Mouse (Mus musculus): ENCODE results near the gene Tomm6.

The Tomm6 gene

DNA sequence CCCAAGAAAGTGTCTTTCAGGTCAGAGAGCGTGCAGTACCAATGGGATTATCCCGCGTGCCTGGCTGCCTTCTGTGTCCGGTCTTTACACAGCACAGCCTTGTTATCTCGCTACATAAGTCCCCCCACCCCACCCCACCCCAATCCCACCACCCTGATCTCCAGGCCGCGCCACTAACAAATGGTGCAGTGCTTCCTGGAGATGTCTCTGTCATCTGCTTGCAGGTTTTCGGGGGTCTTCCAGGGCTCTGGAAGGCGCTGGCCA lies at the start of gene Tomm6:
Tomm6 (minus strand) TSS at position 43 of the 264 bp plus-strand sequence.
- DNase-seq = no peak

DNA sequence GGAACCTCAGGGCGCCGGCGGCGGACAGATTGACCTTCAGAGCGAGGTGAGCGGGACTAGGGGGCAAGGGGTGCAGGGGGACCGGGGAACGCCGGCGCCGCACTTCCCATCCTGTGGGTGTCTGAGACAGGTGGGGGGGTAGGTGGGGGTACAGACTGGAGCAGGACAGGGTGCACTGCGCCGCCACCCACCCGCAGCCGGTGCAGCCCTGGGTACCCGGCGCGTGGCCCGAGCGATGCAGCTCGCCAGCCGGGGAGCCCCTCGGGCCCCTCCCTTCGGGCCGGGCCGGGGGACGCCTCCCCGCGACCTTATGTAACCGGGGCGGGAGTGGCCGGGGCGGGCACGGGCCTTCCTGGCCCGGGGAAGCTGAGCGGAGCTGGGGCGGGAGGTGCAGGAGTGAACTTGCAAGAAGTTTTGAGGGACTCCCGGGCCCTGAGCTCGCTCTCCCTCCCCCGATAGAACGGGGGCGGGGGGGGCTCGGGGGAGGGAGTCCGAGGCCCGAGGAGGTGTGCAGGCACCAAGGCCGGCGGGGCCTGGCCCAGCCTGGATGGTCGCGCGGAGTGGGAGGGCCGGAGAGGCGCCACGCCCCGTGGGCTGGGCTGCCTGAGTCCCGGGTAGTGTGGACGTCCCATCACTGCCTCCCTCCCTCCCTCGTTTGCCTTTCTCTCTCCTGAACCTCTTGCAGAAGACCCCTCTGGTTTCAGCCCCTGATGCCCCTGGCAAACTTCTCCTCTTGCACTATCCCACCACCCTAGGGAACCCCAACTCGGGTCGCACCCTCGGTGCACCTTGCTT lies 49.3 kb upstream of the Tomm6 start:
- DNase-seq = peak; percentile 74

DNA sequence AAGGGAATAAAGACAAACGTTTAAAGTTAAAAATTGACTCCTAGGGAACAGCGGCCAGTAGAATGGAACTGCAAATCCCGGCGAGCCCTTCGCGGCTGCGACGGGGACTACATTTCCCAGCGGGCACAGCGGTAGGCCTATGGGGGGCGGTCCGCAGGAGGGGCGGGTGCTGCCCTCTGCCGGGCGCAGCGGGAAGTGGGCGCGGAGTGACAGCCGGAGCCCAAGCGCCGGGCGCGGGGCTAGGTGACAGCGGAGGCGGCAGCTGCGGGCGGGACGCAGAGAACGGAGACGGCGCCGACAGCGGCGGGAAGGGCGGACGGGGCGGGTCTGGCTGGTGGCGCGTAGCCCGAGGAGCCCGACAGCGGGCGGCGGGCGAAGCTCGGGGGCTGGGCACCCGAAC lies 48.7 kb upstream of the Tomm6 start, which contains the start of gene Tfeb:
Tfeb (plus strand) TSS at position 175 of the 400 bp plus-strand sequence.
- DNase-seq = peak; percentile 97

DNA sequence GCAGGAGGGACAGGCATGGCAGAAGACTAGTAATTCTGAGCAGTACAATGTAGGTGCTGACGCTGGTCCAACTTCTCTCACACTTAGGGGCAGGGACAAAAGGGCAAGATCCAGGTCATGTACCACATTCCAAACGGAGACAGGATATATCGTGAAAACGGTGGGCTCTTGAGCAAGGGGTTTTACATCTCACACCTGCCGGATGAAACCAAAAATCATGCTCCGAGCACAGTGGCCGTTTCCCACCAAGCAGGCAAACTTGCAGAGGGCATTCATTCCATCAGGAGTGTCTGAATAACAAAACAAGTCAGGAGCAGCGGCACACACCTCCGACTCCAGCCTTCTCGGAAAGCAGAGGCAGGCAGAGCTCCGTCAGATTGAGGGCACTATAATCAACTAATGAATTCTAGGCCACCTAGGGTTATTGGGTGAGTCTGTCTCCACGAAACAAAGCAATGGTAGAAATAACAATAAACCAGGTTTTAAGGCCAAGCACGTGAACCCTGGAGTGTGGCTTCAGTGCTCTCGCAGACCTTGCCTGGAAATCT lies 47.4 kb upstream of the Tomm6 start:
- DNase-seq = no peak

DNA sequence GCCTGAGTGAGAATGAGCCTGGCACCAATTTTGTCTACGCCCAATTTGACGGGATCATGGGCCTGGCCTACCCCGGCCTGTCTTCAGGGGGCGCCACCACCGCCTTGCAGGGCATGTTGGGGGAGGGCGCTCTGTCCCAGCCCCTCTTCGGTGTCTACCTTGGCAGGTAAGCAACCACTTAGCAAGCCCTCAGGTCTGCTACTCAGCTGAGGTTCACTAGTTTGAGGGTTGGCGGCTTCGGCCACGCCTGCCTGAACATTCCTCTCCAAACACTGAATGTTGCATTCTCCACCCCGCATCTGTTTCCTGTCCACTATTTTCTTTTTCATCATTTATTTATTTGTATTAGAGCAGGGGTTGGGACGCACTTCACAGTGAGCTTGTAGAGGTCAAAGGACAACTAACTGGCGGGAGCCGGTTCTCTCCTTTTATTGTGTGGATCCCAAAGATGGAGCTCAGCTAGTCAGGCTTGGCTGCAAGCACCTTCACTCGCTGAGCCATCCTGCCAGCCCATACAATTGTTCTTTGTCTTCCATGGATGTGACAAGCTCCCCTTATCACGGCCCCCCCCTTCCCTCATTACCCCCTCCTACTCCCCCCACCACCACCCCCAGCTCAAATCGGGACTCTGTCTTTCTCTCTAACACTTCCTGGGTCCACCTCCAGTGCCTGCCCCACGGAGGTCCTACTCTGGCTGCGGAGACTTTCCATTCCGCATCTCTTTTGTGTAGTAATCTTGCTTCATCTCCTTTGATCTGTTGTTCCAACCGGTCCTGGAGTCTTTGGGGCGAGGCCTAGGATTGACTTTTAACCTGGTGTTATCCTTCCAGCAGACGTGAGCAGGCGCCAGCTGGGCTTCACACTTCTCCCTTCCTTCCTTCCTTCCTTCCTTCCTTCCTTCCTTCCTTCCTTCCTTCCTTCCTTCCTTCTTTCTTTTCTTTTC lies 42.7 kb upstream of the Tomm6 start:
- no peak for DNase-seq

DNA sequence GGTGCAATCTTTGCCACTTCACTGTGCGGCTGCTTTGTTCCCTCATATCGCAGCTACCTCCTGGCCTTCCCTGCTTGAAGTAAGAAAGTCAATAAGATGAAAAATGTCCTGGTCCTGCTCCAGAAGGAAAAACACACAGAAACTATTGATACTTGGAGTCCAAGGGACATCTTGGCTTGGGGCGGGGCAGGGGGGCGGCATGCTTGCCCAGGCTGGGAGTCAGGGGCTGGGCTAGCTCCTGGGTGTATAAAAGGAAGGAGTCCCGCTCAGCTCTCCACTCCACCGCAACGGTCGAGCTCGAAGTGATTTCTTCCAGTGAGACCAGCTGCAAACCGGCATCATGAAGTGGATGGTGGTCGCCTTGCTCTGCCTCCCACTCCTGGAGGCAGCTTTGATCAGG lies 38.4 kb upstream of the Tomm6 start, which contains the start of gene Pgc:
Pgc (plus strand) TSS at position 277 of the 400 bp plus-strand sequence.
- DNase-seq = no peak

DNA sequence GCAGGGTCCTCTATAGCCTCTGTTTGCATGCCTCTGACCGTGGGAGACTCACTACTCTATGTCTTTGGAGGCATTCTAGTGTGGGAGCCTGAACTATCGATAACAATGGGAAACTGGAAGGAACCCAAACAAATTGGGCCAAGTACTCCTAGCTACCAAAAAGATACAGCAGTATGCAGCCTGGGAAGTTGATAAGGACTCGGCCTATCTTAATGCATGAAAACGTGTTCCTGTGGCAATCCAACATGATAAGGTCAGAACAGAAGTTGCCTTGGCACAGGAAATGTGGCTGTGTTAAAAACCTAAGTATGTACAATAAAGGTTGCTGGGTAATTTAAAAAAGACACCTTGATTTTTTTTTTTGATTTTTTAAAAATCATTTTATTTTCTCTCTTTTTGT lies 33.0 kb upstream of the Tomm6 start:
- no peak for DNase-seq

DNA sequence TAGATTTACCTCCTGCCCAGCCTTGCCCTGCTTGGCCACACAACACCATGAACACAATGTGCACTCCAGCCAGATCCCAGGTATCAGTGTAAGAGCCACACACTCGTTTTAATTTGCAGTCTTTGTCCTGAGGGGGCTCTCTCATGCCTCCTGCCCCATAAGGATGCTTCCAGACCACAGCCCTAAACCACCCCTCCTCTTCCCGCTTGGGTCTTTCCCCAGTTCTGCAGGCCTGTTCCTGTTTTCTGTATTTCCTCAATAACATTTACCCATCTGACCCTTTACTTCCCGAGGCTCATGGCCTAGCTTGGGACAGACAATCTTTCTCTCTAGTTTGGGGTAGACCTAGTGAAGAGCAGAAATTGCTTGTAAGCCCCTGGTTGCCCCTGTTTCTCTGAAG lies 26.9 kb upstream of the Tomm6 start:
- DNase-seq = no peak

DNA sequence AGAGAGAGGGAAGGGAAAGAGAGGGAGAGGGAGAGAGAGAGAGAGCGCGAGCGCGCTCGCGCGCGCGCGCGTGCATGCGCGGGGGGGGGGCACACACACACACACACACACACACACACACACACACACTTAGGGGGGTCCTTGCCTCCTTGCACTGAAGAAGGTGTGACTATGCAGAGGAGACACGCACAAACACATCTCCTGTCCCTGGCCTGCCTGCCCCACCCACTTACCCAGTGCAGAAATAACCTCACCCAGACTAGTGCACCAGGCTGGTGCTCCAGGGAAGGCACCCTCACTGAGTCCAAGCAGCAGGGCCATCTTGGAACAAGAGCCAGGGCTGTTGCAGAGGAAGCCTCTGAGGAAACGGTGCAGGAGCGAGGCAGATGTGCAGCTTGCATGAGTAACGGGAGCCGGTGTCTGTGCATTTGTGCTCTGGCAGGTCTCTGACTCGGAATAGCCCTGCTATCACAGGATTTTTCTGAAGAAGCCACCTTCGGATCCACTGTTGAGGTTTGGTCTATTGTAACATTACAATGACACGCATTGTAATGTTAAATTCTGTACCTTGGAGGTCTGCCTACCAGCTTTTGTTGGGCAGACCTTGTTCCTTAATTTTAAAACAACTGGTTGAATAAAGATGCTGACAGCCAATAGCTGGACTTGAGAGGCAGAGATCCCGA lies 24.8 kb upstream of the Tomm6 start:
- no peak for DNase-seq

DNA sequence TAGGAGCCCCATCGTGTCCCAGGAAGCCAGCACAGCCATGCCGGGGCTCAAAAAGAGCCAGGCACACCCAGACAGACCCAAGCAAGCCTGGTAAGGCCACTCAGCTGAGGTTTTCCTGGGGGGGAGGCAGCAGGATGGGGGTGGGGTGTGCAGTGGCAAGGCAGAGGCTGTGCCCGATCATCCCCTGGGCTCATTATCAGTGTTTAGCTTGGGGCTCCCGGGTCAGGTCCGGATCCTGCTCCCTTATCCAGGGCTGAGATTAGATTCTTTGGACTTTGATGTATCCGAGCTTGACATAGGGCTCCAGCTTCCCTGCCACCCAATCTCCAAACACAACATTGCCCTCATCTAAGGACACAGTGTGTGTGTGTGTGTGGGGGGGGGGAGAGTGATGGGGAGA lies 23.7 kb upstream of the Tomm6 start:
- DNase-seq = no peak

DNA sequence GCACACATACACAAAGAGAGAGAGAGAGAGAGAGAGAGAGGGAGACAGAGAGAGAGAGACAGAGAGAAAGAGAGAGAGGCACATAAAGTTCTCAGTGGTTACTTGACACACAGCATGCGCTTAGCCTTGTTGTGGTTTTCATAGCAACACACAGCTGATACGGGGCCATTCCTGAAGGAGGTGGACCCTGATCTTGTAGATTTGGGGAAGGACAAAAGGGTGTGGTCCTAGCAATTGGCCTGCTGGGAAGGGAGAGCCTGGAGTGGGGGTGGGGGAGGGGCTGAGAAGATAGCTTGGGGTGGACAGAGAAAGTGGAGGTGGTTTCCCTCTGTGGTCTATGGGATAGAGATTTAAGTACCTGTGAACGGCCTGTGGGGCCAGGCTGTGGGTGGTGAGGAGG lies 21.9 kb upstream of the Tomm6 start:
- no peak for DNase-seq

DNA sequence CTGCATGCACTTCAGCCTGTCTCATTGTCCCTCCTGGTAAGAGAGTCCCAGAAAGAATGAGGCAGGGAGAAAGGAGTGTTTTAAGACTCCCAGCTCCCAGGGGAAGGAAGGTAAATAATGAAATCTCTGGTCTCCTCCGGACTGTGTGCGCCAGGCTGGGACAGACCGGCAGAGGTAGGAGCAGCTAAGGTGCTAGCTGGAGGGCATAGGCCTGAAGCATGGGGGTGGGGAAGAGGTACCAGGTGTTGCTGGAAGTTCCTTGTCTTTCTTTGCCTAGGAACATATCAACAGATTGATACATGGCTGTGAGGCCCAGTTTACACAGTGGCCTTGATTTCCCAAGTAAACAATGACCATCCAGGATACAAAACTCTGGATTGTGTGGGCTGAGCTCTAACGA lies 20.8 kb upstream of the Tomm6 start:
- no peak for DNase-seq

DNA sequence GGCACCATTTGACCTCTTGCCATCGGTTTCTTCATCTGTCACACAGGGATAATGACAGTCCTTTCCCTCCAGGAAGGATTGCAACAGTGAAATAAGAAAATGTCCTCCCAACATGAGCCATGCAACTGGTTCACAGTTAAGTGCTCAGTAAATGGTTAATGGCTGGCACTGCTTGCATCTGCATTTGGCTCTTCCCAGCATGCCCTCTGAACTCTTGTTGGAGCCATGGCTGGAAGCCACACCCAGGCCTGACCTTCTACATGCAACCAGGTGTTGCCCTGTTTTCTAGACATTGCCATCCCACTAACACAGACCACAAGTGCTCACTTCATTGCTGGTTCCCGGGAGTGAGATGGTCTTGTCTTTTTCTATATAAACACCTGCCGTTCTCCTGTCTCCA lies 19.8 kb upstream of the Tomm6 start:
- DNase-seq = no peak

DNA sequence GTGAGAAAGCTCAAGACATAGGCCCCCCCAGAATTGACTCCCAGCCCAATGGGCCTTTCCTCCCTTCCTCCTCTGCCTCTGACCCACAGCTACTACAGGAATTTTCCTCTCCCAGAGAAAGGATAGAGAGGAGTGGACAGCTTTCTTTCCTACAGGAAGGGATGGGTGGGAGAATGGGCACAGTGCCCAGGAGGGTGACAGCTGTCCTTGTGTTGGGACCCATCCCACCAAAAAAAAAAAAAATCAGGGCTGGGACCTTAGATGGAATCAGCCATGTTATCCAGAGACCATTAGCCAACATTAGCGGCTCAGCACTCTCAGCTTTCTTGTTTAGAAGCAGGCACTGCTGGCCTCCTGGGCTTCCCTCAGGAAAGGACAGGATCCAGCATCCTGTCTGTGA lies 18.0 kb upstream of the Tomm6 start:
- DNase-seq = no peak

DNA sequence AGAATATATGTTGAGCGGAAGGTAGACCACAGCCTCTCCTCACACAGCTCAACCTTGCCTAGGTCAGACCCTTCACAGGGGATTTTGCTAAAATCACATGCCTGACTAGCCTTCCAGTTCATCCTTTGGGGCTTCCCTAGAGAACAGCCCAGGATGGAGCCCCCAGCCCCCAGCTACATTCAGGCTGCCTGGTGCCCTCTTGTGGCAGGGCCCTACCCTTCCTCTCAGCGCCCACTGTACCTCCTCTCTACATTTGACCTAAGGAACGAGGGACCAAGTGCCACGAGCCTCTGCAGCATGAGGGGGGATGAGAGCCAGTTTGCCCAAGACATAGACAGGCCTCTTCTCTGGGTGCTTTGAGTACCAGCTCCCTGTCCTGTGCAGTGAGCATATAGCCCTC lies 16.5 kb upstream of the Tomm6 start:
- DNase-seq = no peak

DNA sequence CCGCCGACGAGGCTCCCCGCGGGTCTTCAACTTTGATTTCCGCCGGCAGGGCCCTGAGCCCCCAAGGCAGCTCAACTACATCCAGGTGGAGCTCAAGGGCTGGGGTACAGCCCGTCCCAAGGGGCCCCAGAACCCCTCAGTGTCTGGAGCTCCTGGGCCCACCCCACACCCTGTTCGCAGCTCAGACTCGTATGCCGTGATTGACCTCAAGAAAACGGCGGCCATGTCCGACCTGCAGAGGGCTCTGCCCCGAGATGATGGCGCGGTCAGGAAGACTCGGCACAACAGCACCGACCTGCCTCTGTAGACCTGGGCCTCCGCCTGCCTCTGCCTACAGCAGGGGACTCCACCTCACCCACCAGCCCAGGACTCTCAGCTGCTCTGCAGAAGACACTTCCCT lies 15.4 kb upstream of the Tomm6 start:
- DNase-seq = no peak

DNA sequence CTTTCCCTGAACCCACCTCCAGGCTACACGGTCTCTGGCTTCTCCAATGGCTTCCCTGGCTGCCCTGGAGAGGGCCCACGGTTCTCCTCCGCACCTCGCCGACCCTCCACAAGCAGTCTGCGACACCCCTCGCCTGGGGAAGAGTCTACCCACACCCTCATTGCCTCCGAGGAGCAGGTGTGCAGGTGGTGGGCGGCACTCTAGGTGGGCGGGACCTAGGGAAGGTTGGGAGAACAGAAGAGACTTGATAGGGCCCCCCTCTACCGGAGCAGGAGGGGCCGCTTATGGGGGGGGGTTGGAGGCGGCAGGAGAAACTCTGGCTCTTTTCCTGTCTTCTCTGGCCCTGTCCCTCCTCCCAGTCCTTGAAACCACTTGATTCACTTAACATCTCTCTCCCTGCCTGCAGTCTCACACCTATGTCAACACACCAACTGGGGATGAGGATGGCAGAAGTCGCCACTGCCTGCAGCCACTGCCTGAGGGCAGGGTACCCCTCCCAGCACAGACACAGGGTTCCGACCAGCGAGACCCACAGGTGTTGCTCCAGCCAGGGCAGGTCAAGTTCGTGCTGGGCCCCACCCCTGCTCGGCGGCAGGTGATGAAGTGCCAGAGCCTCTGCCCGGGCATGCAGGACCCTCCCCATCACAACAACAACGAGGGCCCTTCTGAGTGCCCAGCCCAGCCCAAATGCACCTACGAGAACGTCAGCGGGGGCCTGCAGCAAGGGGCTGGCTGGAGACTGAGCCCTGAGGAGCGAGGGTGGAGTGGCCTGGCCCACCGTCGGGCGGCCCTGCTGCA lies 14.6 kb upstream of the Tomm6 start:
- no peak for DNase-seq

DNA sequence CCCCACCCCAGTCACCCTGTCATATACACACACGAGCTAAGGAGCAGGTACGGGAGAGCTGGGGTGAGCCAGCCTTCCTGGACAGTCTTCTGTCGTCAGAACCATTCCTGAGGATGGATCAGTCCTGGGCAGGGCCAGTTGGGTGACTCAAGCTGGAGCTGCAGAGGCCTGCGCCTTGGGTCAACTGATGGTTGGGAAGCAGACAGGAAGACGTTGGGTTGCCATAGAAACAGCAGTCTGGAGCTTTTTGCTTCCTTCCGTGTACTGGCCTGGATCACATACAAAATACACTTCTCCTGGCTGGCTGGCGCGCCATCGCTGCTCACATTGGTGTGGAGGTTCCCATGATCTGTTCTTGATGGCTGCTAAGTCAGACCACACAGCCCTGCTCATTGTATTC lies 13.6 kb upstream of the Tomm6 start:
- no peak for DNase-seq

DNA sequence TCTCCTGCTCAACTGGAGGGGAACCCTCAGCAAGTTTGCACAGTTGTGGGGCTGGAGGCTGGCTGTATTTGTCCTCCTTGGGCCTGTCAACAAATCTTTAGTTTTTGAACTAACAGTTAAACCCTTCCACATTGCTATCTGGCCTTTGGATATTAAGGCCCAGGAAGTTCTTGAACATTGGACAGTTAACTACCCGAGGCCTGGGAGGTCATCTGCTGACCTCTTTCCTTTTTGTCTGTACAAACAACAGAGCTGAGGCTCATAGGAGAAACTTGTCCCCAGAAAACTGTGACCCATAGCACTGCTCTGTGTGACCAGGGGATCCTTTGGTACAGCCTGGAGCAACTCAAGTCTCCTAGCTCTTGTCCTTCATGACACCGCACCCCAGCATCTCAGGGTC lies 10.9 kb upstream of the Tomm6 start:
- no peak for DNase-seq

DNA sequence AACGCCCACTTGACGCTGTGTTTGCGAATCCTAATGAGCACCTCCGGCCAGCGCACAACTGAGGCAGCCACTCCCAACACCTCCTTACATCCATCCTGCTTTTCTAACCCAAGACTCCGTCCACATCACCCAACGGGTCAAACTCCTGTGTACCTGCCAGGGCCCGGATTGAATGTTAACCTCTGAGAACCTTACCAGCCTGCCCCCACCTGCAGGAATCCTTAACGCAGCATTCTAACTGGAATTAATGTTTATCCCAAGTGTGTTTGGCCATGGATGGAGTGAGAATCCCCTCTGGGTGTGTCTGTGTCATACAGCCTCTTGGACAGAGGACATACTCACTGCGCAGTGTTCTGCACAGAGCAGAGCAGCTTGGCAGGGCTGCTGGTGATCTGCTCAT lies 10.0 kb upstream of the Tomm6 start:
- no peak for DNase-seq

DNA sequence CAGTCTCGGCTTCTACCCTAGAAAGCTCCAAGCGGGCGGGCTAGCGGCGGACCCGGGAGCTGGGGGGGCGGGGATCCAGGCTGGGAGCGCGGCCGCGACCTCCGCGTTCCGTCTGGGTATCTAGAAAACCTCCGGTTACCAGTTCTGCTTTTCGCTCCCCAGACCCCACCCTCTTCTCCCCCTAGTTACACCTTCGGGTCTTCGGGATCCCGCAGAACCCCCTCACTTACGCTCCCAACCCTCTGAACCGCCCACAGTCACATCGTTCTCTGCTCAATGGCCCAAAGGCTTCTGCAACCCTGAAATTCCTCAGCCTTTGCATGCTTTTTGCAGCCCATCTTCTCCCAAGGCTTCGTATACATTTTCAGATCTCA lies 7.1 kb upstream of the Tomm6 start:
- no peak for DNase-seq

DNA sequence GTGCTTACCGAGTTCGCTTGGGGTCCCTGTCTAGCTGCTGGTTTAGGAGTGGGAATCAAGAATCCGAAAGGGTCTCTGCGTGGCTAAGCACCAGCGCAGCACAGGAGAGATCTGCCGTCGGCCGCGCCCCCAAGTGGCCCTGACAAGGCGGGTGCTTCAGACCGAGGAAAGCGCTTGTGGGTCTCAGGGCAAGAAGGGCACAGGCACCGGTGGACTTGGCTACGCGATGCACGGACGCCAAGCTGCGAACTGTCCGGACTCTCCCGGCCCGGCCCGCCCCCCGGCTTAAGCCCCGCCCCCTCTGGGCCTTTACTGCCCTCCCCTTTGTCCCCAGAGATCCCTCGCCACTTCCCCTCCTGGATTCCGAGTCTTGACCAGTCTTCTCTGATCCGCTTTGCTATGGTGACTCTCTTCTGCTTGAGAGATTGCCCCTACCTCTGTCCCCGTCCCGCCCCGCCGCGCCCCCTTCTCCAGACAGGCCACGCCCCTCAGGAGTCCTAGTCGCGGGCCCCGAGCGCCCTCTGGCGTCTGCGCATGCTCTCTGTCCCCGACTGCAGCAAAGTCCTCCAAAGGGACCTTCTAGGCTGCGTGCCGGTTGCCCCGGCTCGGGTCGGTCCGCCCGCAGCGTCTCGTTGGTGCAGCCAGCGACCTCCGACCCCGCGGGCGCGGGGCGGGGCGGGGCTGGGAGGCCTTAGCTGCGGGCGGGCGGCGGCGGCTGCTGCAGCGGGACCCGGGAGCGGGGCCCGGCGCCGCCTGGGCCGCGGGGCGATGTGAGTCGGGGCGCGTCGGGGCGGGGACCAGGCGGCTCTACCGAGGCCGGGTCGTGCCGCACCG lies 6.5 kb upstream of the Tomm6 start, which contains the start of gene Prickle4:
Prickle4 (minus strand) TSS at position 234 of the 834 bp plus-strand sequence.
- DNase-seq = peak; percentile 97
